Mouse (Mus musculus) 3134 (cell line): Measurements from ENCODE around the gene Rac2.

Source experiments
- DNase-seq: peaks from one replicate; pipeline ENCODE4 v3.0.0-alpha.2; 2011; ENCODE audit warnings: low spot score; ENCODE audit not compliant: insufficient read length; ENCODE audit errors: extremely low read depth

Rac2 gene

GRCm38 (mm10) chr15:78572658-78573397, at the start of gene Rac2:
Gene Rac2, minus strand, starts transcription at chr15:78572783.
- no peak for DNase-seq

GRCm38 (mm10) chr15:78616973-78617372, 44.4 kb upstream of the Rac2 start:
- no peak for DNase-seq

- DNase-seq, result no peak
Observed at GRCm38 (mm10) chr15:78614536-78614935, 42.0 kb upstream of the Rac2 start.

GRCm38 (mm10) chr15:78610705-78611462, 38.3 kb upstream of the Rac2 start:
- no peak for DNase-seq

GRCm38 (mm10) chr15:78607463-78607862, 34.9 kb upstream of the Rac2 start:
- DNase-seq, result no peak

GRCm38 (mm10) chr15:78606059-78606458, 33.5 kb upstream of the Rac2 start:
- peak; percentile 34 for DNase-seq

GRCm38 (mm10) chr15:78605371-78605791, 32.8 kb upstream of the Rac2 start:
- no peak for DNase-seq

GRCm38 (mm10) chr15:78604255-78604654, 31.7 kb upstream of the Rac2 start:
- no peak for DNase-seq

- DNase-seq, result no peak
Observed at GRCm38 (mm10) chr15:78601180-78601579, 28.6 kb upstream of the Rac2 start.

GRCm38 (mm10) chr15:78599529-78600193, 27.1 kb upstream of the Rac2 start:
- no peak for DNase-seq

GRCm38 (mm10) chr15:78599124-78599523, 26.5 kb upstream of the Rac2 start:
- no peak for DNase-seq

GRCm38 (mm10) chr15:78597729-78598128, 25.1 kb upstream of the Rac2 start:
- no peak for DNase-seq

- no peak for DNase-seq
Observed at GRCm38 (mm10) chr15:78596914-78597313, 24.3 kb upstream of the Rac2 start, which contains the start of gene Cyth4. Gene Cyth4, plus strand, starts transcription at chr15:78597047.

- DNase-seq, result no peak
Observed at GRCm38 (mm10) chr15:78596504-78596903, 23.9 kb upstream of the Rac2 start.

GRCm38 (mm10) chr15:78595468-78595867, 22.9 kb upstream of the Rac2 start:
- DNase-seq, result no peak

GRCm38 (mm10) chr15:78594831-78595230, 22.2 kb upstream of the Rac2 start:
- no peak for DNase-seq

GRCm38 (mm10) chr15:78593896-78594425, 21.4 kb upstream of the Rac2 start:
- no peak for DNase-seq

- no peak for DNase-seq
Observed at GRCm38 (mm10) chr15:78592452-78592968, 19.9 kb upstream of the Rac2 start.

- no peak for DNase-seq
Observed at GRCm38 (mm10) chr15:78591680-78592451, 19.3 kb upstream of the Rac2 start.

- no peak for DNase-seq
Observed at GRCm38 (mm10) chr15:78590785-78591184, 18.2 kb upstream of the Rac2 start.
